Mouse (Mus musculus) hindbrain, embryonic 15.5 days (tissue): ENCODE results near the gene 1700021F05Rik. TPM values are rescaled to one million over a fixed set of nuclear protein-coding genes. Genes with fewer than 3 reads are reported as not detected.

Source experiments
- ATAC-seq: fragments of 200-750 bp; cut with Nextera tagmentation; 2 replicates; pipeline ENCODE4 v1.8.0; 2017; ENCODE audit warnings: low read depth, moderate number of reproducible peaks, moderate TSS enrichment; ENCODE audit not compliant: low FRiP score
- H3K27ac ChIP-seq: fragments of 300-500 bp; sonication (generic); replicated peaks from 2 replicates; pipeline ENCODE4 v1.5.1; 2015; ENCODE audit warnings: mild to moderate bottlenecking, inconsistent platforms
- H3K27me3 ChIP-seq: fragments of 300-500 bp; sonication (generic); 2 replicates; pipeline ENCODE4 v1.6.1; 2015; ENCODE audit warnings: control low read depth, inconsistent platforms
- H3K36me3 ChIP-seq: fragments of 300-500 bp; sonication (generic); 2 replicates; pipeline ENCODE4 v1.6.1; 2015; ENCODE audit warnings: control low read depth, inconsistent platforms
- H3K4me1 ChIP-seq: fragments of 300-500 bp; sonication (generic); replicated peaks from 2 replicates; pipeline ENCODE4 v1.6.1; 2015; ENCODE audit warnings: control low read depth, inconsistent platforms
- H3K4me2 ChIP-seq: fragments of 300-500 bp; sonication (generic); 2 replicates; pipeline ENCODE4 v1.6.1; 2015; ENCODE audit warnings: moderate library complexity, mild to moderate bottlenecking, inconsistent platforms
- H3K4me3 ChIP-seq: fragments of 300-500 bp; sonication (generic); 2 replicates; pipeline ENCODE4 v1.5.1; 2015; ENCODE audit warnings: mild to moderate bottlenecking, inconsistent platforms
- H3K9ac ChIP-seq: fragments of 300-500 bp; sonication (generic); 2 replicates; pipeline ENCODE4 v1.6.1; 2015; ENCODE audit warnings: inconsistent platforms
- H3K9me3 ChIP-seq: fragments of 300-500 bp; sonication (generic); 2 replicates; pipeline ENCODE4 v1.6.1; 2016; ENCODE audit warnings: control low read depth, inconsistent platforms
- WGBS: fragments of 180-500 bp; shearing (Covaris S2); methylation state at CpG from one replicate; pipeline ENCODE4 v1.1.7; 2015; 5-methylcytosine and 5-hydroxymethylcytosine counted together
- polyA plus RNA-seq: library from polyadenylated mRNA; unstranded; fragments of >200 nt; fragmentation: Nextera tagmentation; extraction: Ambion mirVana; gene quantifications from 2 replicates; pipeline ENCODE4 v1.2.1, GENCODE M21; 2015

1700021F05Rik gene
- polyA plus RNA-seq, 1 experiment from 2014 or later = 68.1 TPM

- Histone ChIP-seq H3K4me2 (no peak overlapping the region), H3K4me3 (no peak overlapping the region), H3K36me3 (peaks cover 3% of the 10 kb centered on the region; the same call in 1 of the 2 replicates), H3K9me3 (no peaks in the 10 kb centered on the region), H3K27me3 (no peaks in the 10 kb centered on the region), H3K27ac (no peak overlapping the region), H3K9ac (no peak overlapping the region), H3K4me1 (no peaks in the 10 kb centered on the region)
- ATAC-seq = no peak
- 77% methylated on average over 8 of the region's 8 CpGs for WGBS
Measured at GRCm38 (mm10) chr10:43490034-43490433, 50.8 kb downstream of the 1700021F05Rik start.

- H3K36me3 ChIP-seq = no peaks in the 10 kb centered on the region
- no peaks in the 10 kb centered on the region for H3K9me3 ChIP-seq
- no peak for ATAC-seq
- H3K27me3 ChIP-seq = no peaks in the 10 kb centered on the region
- 72% methylated on average over 6 of the region's 6 CpGs for WGBS
- no peak overlapping the region for H3K4me2 ChIP-seq
- no peak overlapping the region for H3K27ac ChIP-seq
- H3K9ac ChIP-seq = no peak overlapping the region
- H3K4me1 ChIP-seq = no peaks in the 10 kb centered on the region
- no peak overlapping the region for H3K4me3 ChIP-seq
Measured at GRCm38 (mm10) chr10:43489550-43489949, 51.2 kb downstream of the 1700021F05Rik start.

- WGBS = 93% methylated on average over 7 of the region's 7 CpGs
- Histone ChIP-seq H3K9me3 (no peaks in the 10 kb centered on the region), H3K4me1 (no peaks in the 10 kb centered on the region), H3K27me3 (no peaks in the 10 kb centered on the region), H3K27ac (no peak overlapping the region), H3K36me3 (no peaks in the 10 kb centered on the region), H3K4me2 (no peak overlapping the region), H3K4me3 (no peak overlapping the region), H3K9ac (no peak overlapping the region)
- no peak for ATAC-seq
Measured at GRCm38 (mm10) chr10:43489139-43489538, 51.7 kb downstream of the 1700021F05Rik start.

- Histone ChIP-seq H3K4me2 (no peak overlapping the region), H3K9me3 (no peaks in the 10 kb centered on the region), H3K4me1 (peaks cover 6% of the 10 kb centered on the region), H3K4me3 (no peak overlapping the region), H3K27me3 (no peaks in the 10 kb centered on the region), H3K27ac (no peak overlapping the region), H3K9ac (no peak overlapping the region), H3K36me3 (no peaks in the 10 kb centered on the region)
- no peak for ATAC-seq
- WGBS = 88% methylated on average over 4 of the region's 4 CpGs
Measured at GRCm38 (mm10) chr10:43488258-43488657, 52.5 kb downstream of the 1700021F05Rik start.

GRCm38 (mm10) chr10:43487441-43488010, 53.3 kb downstream of the 1700021F05Rik start:
- WGBS = 83% methylated on average over 3 of the region's 3 CpGs
- no peaks in the 10 kb centered on the region for H3K9me3 ChIP-seq

GRCm38 (mm10) chr10:43485751-43486268, 55.0 kb downstream of the 1700021F05Rik start:
- no peak overlapping the region for H3K4me2 ChIP-seq
- H3K4me3 ChIP-seq = no peak overlapping the region
- no peak overlapping the region for H3K9ac ChIP-seq
- H3K36me3 ChIP-seq = no peaks in the 10 kb centered on the region
- no peak overlapping the region for H3K27ac ChIP-seq
- WGBS = 94% methylated on average over 6 of the region's 6 CpGs
- H3K27me3 ChIP-seq = no peaks in the 10 kb centered on the region
- peaks cover 16% of the 10 kb centered on the region for H3K4me1 ChIP-seq
- no peaks in the 10 kb centered on the region for H3K9me3 ChIP-seq
- no peak for ATAC-seq

More at GRCm38 (mm10) chr10:43487441-43488010, 53.3 kb downstream of the 1700021F05Rik start:
- H3K4me2 ChIP-seq = no peak overlapping the region
- no peaks in the 10 kb centered on the region for H3K36me3 ChIP-seq
- H3K9ac ChIP-seq = no peak overlapping the region
- no peak overlapping the region for H3K27ac ChIP-seq
- H3K27me3 ChIP-seq = no peaks in the 10 kb centered on the region
- no peak overlapping the region for H3K4me3 ChIP-seq
- no peak for ATAC-seq
- peaks cover 12% of the 10 kb centered on the region for H3K4me1 ChIP-seq

GRCm38 (mm10) chr10:43483426-43483995, 57.3 kb downstream of the 1700021F05Rik start:
- Histone ChIP-seq H3K4me2 (no peak overlapping the region), H3K27ac (no peak overlapping the region; the same call in 1 of the 2 replicates), H3K36me3 (no peaks in the 10 kb centered on the region), H3K4me3 (no peak overlapping the region), H3K9ac (0 out of 2 replicates have a peak overlapping the region, but pooled peaks have one; percentile 3), H3K4me1 (peaks cover 26% of the 10 kb centered on the region), H3K9me3 (no peaks in the 10 kb centered on the region), H3K27me3 (no peaks in the 10 kb centered on the region)
- ATAC-seq = no peak
- 36% methylated on average over 9 of the region's 9 CpGs for WGBS

- H3K9ac ChIP-seq = no peak overlapping the region
- no peaks in the 10 kb centered on the region for H3K27me3 ChIP-seq
- no peak for ATAC-seq
- 84% methylated on average over 5 of the region's 5 CpGs for whole genome bisulfite sequencing
- H3K4me3 ChIP-seq = no peak overlapping the region
- H3K9me3 ChIP-seq = no peaks in the 10 kb centered on the region
- H3K27ac ChIP-seq = no peak overlapping the region
- peaks cover 36% of the 10 kb centered on the region for H3K4me1 ChIP-seq
- H3K36me3 ChIP-seq = no peaks in the 10 kb centered on the region
- H3K4me2 ChIP-seq = no peak overlapping the region
Measured at GRCm38 (mm10) chr10:43482021-43482420, 58.8 kb downstream of the 1700021F05Rik start.

GRCm38 (mm10) chr10:43481179-43481578, 59.6 kb downstream of the 1700021F05Rik start:
- H3K27ac ChIP-seq = no peak overlapping the region
- 44% methylated on average over 4 of the region's 4 CpGs for WGBS
- no peak overlapping the region for H3K4me3 ChIP-seq
- H3K9me3 ChIP-seq = no peaks in the 10 kb centered on the region
- H3K27me3 ChIP-seq = no peaks in the 10 kb centered on the region
- no peaks in the 10 kb centered on the region for H3K36me3 ChIP-seq
- peaks cover 38% of the 10 kb centered on the region for H3K4me1 ChIP-seq
- H3K9ac ChIP-seq = no peak overlapping the region
- no peak overlapping the region; the same call in 1 of the 2 replicates for H3K4me2 ChIP-seq
- no peak for ATAC-seq

GRCm38 (mm10) chr10:43480227-43480849, 60.5 kb downstream of the 1700021F05Rik start:
- Histone ChIP-seq H3K4me3 (peak overlapping the region; percentile 86), H3K9me3 (no peaks in the 10 kb centered on the region), H3K27me3 (no peaks in the 10 kb centered on the region), H3K9ac (peak overlapping the region; percentile 90), H3K4me2 (peak overlapping the region; percentile 95), H3K36me3 (no peaks in the 10 kb centered on the region), H3K4me1 (peaks cover 38% of the 10 kb centered on the region), H3K27ac (peak overlapping the region; percentile 97)
- ATAC-seq = no peak
- WGBS = 3% methylated on average over 13 of the region's 13 CpGs

- peak overlapping the region; percentile 90 for H3K9ac ChIP-seq
- peak; percentile 86 for ATAC-seq
- no peaks in the 10 kb centered on the region for H3K36me3 ChIP-seq
- no peaks in the 10 kb centered on the region for H3K27me3 ChIP-seq
- WGBS = under 1% methylated on average over 95 of the region's 103 CpGs
- H3K9me3 ChIP-seq = no peaks in the 10 kb centered on the region
- H3K4me2 ChIP-seq = peak overlapping the region; percentile 95
- peak overlapping the region; percentile 86 for H3K4me3 ChIP-seq
- peak overlapping the region; percentile 97 for H3K27ac ChIP-seq
- H3K4me1 ChIP-seq = peaks cover 38% of the 10 kb centered on the region
Measured at GRCm38 (mm10) chr10:43479436-43480157, 61.2 kb downstream of the 1700021F05Rik start.
